Mouse (Mus musculus) limb, embryonic 15.5 days (tissue): ENCODE measurements at regions not wholly inside any gene's neighbourhood (a gene's known extent, or its start where the extent isn't known, plus 50 kb on each side); places are given as distances from the start of the nearest gene placed in this dataset.

ENCODE experiments used
- ATAC-seq: fragments of 200-750 bp; cut with Nextera tagmentation; 2 replicates; pipeline ENCODE4 v1.8.0; 2017; ENCODE audit warnings: low read depth, moderate TSS enrichment; ENCODE audit not compliant: insufficient number of reproducible peaks, low FRiP score, low TSS enrichment
- H3K27ac ChIP-seq: fragments of 300-500 bp; sonication (generic); 2 replicates; pipeline ENCODE4 v1.5.1; 2015; ENCODE audit warnings: moderate library complexity, mild to moderate bottlenecking, inconsistent platforms
- H3K27me3 ChIP-seq: fragments of 300-500 bp; sonication (generic); 2 replicates; pipeline ENCODE4 v1.6.1; 2015; ENCODE audit warnings: inconsistent platforms
- H3K36me3 ChIP-seq: fragments of 300-500 bp; sonication (generic); 2 replicates; pipeline ENCODE4 v1.6.1; 2015; ENCODE audit warnings: inconsistent platforms
- H3K4me1 ChIP-seq: fragments of 300-500 bp; sonication (generic); 2 replicates; pipeline ENCODE4 v1.6.1; 2015; ENCODE audit warnings: inconsistent platforms
- H3K4me2 ChIP-seq: fragments of 300-500 bp; sonication (generic); 2 replicates; pipeline ENCODE4 v1.6.1; 2015; ENCODE audit warnings: mild to moderate bottlenecking, inconsistent platforms
- H3K4me3 ChIP-seq: fragments of 300-500 bp; sonication (generic); 2 replicates; pipeline ENCODE4 v1.5.1; 2015; ENCODE audit warnings: mild to moderate bottlenecking, inconsistent platforms
- H3K9ac ChIP-seq: fragments of 300-500 bp; sonication (generic); 2 replicates; pipeline ENCODE4 v1.6.1; 2015; ENCODE audit warnings: inconsistent platforms
- H3K9me3 ChIP-seq: fragments of 300-500 bp; sonication (generic); 2 replicates; pipeline ENCODE4 v1.6.1; 2016; ENCODE audit warnings: inconsistent platforms
- WGBS: fragments of 180-500 bp; shearing (Covaris S2); methylation state at CpG from one replicate; pipeline ENCODE4 v1.1.7; 2015; 5-methylcytosine and 5-hydroxymethylcytosine counted together

DNA sequence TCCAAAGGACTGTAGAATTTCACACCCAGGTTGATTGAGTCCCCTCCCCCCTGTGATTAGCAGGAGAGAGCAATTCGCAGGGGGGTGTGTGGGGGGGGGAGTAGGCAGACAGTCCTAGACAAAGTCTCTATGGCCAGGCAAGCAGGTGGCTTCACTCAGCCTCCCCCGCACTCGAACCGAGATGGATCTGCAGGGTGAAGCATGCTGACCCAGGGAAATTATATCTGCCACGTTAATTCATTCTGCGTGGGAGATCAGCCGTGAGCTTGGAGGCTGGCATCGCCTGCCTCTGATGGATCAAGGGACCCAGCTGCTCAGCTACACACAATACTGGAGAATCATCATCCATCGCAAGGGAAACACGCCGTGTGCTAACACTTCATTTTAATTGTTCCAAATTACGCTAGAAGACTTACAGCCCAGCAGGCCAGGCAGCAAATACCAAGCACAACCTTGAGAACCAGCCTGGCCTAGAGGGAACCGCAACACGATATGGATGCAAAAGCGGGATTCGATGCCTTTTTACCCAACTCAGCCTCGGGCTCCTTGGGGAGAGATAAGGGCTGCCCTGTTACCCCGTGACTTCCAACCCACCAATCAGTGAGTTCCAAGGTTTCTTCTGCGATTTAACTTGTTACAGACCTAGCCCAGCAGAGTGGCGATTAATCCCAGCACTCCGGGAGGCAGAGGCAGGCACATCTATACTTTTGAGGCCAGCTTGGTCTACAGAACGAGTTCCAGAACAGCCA lies 137.7 kb upstream of the Top1 start:
- Histone ChIP-seq H3K9me3 (no peaks in the 10 kb centered on the region), H3K9ac (no peak overlapping the region), H3K27ac (no peak overlapping the region), H3K4me1 (peaks cover 3% of the 10 kb centered on the region; the same call in 1 of the 2 replicates), H3K36me3 (no peaks in the 10 kb centered on the region), H3K4me3 (no peak overlapping the region), H3K27me3 (no peaks in the 10 kb centered on the region), H3K4me2 (no peak overlapping the region)
- WGBS = 47% methylated on average over 22 of the region's 22 CpGs
- ATAC-seq = no peak

DNA sequence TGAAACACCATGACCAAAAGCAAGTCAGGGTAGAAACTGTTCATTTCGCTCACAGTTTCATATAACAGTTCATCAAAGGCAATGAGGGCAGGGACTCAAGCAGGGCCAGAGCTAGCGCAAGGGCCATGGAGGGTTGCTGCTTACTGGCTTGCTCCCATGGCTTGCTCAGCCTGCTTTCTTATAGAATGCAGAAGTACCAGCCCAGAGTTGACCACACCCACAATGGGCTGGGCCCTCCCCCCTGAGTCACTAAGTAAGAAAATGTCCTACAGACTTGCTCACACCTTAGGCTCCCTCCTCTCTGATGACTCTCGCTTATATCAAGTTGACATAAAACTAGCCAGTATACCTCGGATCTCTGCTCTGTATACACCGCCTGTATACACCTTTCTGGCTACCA lies 135.5 kb upstream of the Top1 start:
- Histone ChIP-seq H3K27me3 (no peaks in the 10 kb centered on the region), H3K36me3 (no peaks in the 10 kb centered on the region), H3K27ac (no peak overlapping the region), H3K9me3 (no peaks in the 10 kb centered on the region), H3K9ac (no peak overlapping the region), H3K4me2 (no peak overlapping the region), H3K4me3 (no peak overlapping the region), H3K4me1 (peaks cover 3% of the 10 kb centered on the region; the same call in 1 of the 2 replicates)
- ATAC-seq = no peak
- WGBS = 94% methylated on average over 5 of the region's 5 CpGs

DNA sequence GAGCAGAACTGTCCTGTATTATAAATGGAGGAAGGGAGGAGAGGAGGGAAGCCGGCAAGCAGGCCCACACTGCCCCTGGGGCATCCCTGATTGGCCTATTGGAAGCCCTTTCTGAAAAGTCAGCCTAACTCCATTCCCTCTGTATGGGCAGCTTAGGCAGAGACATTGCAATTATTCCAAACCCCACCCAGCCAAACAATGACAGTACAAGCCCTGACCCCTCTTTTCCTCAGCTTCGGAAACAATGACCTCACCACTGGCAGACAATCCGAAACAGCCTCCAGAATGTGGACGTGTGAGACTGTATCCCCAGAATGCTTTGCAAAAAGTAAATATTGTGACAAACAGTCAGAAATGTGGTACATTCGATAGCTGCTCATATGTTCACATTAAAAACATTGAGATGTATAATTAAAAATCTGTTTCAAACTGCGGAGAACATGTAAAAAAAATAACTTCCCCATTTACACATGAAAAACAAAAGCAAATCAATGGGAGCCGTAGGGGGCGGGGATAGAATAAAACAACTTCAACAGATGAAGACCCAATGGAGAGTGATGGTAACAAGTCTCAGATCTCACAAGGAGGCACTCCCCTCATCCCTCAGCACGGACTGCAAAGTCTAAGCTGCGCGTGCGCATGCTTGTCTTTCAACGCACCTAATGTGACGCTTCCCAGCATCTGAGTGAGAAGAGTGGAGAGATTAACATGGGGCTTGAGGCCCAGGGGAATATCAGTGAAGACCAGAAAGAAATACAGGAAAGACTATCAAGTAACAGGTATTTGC lies 134.9 kb upstream of the Top1 start:
- no peak overlapping the region for H3K4me2 ChIP-seq
- 61% methylated on average over 14 of the region's 14 CpGs for WGBS
- H3K27ac ChIP-seq = no peak overlapping the region
- H3K27me3 ChIP-seq = no peaks in the 10 kb centered on the region
- H3K9me3 ChIP-seq = no peaks in the 10 kb centered on the region
- H3K36me3 ChIP-seq = no peaks in the 10 kb centered on the region
- no peak for ATAC-seq
- no peak overlapping the region for H3K9ac ChIP-seq
- peaks cover 3% of the 10 kb centered on the region; the same call in 1 of the 2 replicates for H3K4me1 ChIP-seq
- no peak overlapping the region for H3K4me3 ChIP-seq

DNA sequence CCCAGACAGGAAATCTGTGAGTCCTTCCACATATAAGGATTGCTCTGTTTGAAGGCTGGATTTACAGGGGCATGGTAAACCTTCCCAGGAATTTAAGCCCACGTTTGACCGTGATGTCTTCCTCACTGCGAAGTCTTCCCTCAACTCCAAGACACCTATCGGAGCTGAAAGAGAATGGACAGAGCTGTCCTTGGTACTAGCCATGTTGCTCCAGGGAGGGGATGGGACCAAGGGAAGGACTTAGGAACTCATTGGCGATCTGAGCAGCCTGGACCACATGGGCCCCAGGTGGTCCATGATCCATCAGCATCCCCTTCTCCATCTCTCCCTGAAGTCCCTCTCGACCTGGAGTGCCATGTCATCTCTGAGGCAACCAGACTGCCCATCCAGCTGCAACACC lies 130.1 kb upstream of the Top1 start:
- Histone ChIP-seq H3K4me1 (peaks cover under 1% of the 10 kb centered on the region; the same call in 1 of the 2 replicates), H3K36me3 (no peaks in the 10 kb centered on the region), H3K4me3 (no peak overlapping the region), H3K27me3 (no peaks in the 10 kb centered on the region; the same call in 1 of the 2 replicates), H3K9me3 (no peaks in the 10 kb centered on the region), H3K9ac (no peak overlapping the region), H3K4me2 (no peak overlapping the region), H3K27ac (no peak overlapping the region)
- ATAC-seq = no peak
- 48% methylated on average over 6 of the region's 6 CpGs for whole genome bisulfite sequencing

DNA sequence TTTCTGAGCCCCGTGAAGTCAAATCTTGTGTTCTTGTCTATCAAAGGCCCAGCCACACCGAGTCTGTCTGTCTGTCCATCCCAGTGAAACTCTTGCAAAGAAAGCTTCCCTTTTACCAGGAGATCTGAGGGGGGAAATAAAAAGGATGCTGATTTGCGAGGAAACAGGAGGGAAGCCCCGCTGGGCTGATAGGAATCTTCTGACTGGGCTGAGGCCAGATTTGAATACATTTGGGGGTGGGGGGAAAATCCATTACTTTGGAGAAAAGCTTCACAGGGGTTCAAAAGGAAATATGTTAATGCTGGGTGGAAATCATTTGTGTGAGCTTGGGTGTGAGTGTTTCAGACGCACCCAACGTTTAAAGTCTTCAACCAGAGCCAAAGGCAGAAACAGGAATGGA lies 129.2 kb upstream of the Top1 start:
- Histone ChIP-seq H3K9me3 (no peaks in the 10 kb centered on the region), H3K4me1 (no peaks in the 10 kb centered on the region), H3K36me3 (no peaks in the 10 kb centered on the region), H3K4me2 (no peak overlapping the region), H3K9ac (no peak overlapping the region), H3K27me3 (no peaks in the 10 kb centered on the region; the same call in 1 of the 2 replicates), H3K27ac (no peak overlapping the region), H3K4me3 (no peak overlapping the region)
- no peak for ATAC-seq
- 19% methylated on average over 6 of the region's 6 CpGs for whole genome bisulfite sequencing

DNA sequence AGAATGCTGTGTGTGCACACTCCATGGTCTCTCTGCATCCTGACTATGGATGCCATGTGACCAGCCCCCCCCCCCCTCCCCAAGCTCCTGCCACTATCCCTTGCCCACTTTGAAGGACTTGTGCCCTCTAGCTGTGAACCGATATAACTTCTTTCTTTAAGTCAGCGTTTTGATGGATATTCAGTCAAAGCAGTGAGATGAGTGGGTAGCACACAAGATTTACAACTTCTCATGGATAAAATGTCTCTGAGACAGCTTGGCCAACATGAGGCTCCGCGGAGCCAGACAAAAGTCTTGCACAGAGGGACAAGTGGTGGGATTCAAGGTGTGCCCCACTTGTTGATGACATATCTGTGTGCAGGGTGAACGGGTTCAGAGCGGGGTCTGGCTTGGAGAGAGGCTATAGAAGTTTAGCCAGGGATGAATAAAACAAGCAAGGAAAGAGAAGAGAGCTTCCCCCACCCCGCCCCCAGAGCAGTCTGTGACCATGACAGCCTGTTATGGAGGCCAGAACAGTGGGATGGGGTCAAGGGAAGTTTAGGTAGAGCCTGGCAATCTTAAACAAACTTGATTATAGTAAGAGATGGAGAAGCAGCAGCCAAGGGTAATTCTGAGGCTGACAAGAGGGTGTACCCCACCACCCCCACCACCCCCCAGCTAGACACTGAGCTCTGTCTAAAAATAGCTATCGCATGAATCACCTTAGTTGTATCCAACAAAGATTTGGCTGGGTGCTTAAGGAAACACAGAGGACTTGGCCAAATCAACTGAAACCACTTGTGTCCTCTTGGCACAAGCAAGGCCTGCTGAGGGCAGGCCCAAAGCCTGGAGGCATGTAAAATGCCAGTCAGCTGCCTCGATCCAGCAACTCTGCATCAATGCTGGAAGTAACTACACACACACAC lies 120.1 kb upstream of the Top1 start:
- 76% methylated on average over 9 of the region's 9 CpGs for WGBS
- Histone ChIP-seq H3K9ac (no peak overlapping the region), H3K4me1 (peaks cover 16% of the 10 kb centered on the region; the same call in 1 of the 2 replicates), H3K9me3 (no peaks in the 10 kb centered on the region), H3K36me3 (no peaks in the 10 kb centered on the region), H3K4me3 (no peak overlapping the region), H3K27me3 (no peaks in the 10 kb centered on the region), H3K4me2 (no peak overlapping the region), H3K27ac (0 out of 2 replicates have a peak overlapping the region, but pooled peaks have one; percentile 17)
- peak; percentile 40; the same call in 1 of the 2 replicates for ATAC-seq

DNA sequence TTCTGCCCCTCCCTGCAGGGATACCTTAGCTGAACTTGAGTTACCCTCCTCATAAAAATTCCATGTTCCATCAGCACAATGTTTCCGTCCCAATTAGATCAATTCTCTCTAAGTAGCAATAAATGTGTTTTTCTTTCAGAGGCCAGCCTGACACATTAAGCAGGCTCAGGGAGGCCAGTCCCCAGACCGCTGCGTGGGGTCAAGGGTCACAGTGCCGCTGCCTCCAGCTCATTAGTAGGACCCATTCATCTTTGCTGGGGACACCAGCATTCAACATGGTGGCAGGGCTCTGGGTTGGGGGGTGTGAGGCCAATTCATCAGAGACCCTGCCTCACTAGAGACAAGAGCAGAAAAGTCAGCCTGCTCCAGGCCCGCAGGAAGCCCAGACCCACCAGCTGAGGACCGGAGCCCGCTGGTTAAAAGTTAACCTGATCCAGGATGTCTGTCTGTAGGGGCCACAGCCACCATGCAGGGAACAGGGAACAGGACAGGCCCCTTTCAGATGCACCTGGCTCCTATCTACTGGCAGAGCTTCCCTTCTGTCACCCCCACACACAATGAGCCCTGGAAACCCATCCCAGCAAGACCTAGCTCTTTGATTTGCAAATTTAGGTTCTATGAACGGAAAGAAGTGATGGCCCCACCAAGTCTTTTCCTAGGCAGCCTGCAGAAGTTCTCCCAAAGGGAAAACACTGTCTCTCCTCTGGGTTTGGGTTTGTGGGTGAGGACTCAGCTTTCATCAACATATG lies 119.1 kb upstream of the Top1 start:
- H3K27me3 ChIP-seq = no peaks in the 10 kb centered on the region
- H3K4me3 ChIP-seq = no peak overlapping the region
- peaks cover 16% of the 10 kb centered on the region; the same call in 1 of the 2 replicates for H3K4me1 ChIP-seq
- no peak for ATAC-seq
- no peak overlapping the region for H3K9ac ChIP-seq
- no peak overlapping the region for H3K4me2 ChIP-seq
- H3K27ac ChIP-seq = no peak overlapping the region; the same call in 1 of the 2 replicates
- 30% methylated on average over 8 of the region's 8 CpGs for WGBS
- H3K9me3 ChIP-seq = no peaks in the 10 kb centered on the region
- no peaks in the 10 kb centered on the region for H3K36me3 ChIP-seq

DNA sequence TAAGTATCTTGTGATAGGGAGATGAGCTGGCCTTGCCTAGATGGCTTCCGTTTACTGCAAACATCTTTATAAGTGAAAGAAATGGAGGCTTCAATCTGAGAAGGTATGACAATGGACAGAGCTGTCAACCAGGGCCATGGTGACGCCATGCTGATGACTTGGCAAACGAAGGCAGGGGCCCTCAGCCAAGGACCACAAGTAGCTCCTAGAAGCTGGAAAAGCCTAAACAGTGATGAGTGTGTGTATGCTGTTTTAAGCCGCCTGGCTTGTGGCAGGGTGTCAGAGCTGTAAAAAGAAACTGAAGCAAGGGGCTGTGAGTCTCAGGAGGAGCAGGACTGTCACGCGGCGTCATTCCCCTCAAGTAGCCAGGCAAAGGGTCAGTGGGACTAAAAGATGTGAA lies 116.4 kb upstream of the Top1 start:
- no peak overlapping the region for H3K27ac ChIP-seq
- H3K9ac ChIP-seq = no peak overlapping the region
- peaks cover 16% of the 10 kb centered on the region; the same call in 1 of the 2 replicates for H3K4me1 ChIP-seq
- 49% methylated on average over 7 of the region's 7 CpGs for WGBS
- no peaks in the 10 kb centered on the region for H3K27me3 ChIP-seq
- no peaks in the 10 kb centered on the region for H3K9me3 ChIP-seq
- H3K4me3 ChIP-seq = no peak overlapping the region
- ATAC-seq = no peak
- no peaks in the 10 kb centered on the region for H3K36me3 ChIP-seq
- H3K4me2 ChIP-seq = no peak overlapping the region

DNA sequence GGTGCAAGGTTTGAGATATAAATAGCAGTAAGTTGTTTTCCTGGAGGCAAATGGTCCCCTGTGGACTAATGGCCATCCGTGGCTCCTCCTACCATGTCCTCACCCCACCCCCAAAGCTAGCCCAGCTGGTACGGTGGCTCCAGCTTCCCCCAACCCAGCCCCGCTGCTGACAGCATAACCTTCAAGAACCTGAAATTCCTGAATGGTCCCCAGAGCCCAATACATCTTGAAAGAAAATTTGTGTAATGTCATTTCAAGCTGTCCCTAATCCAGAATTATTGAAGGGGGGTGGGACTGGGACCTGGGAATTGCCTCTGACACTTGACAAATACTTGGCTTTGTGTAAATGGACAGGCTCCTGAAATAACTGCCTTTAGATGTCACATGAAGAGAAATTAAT lies 115.3 kb upstream of the Top1 start:
- 27% methylated on average over 3 of the region's 3 CpGs for WGBS
- Histone ChIP-seq H3K4me3 (no peak overlapping the region), H3K36me3 (no peaks in the 10 kb centered on the region), H3K27ac (no peak overlapping the region), H3K9me3 (no peaks in the 10 kb centered on the region), H3K4me2 (no peak overlapping the region), H3K27me3 (no peaks in the 10 kb centered on the region), H3K9ac (no peak overlapping the region), H3K4me1 (peaks cover 16% of the 10 kb centered on the region; the same call in 1 of the 2 replicates)
- ATAC-seq = no peak

DNA sequence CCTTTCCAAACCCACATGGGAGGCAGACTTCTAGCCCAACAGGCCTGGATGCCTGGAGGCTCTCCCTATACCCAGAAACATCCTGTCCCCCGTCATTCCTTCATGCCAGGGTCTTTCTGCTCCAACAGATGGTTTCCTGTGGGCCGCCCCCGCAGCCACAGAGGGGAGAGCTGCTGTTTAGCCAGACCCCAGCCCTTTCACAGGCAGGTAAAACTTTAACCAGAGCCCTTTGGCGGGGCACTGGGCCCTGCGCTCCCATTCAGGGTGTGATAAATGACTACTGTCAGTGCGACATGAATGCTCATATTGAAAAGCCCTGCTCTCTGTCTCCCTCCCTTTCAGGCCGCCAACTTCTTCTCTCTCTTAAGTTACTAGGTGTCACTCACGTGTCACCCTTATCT lies 108.4 kb upstream of the Top1 start:
- Histone ChIP-seq H3K9ac (no peak overlapping the region), H3K4me3 (no peak overlapping the region), H3K4me1 (peaks cover 4% of the 10 kb centered on the region; the same call in 1 of the 2 replicates), H3K27ac (no peak overlapping the region), H3K27me3 (no peaks in the 10 kb centered on the region), H3K9me3 (no peaks in the 10 kb centered on the region), H3K36me3 (no peaks in the 10 kb centered on the region), H3K4me2 (no peak overlapping the region)
- ATAC-seq = no peak
- WGBS = 29% methylated on average over 8 of the region's 8 CpGs

DNA sequence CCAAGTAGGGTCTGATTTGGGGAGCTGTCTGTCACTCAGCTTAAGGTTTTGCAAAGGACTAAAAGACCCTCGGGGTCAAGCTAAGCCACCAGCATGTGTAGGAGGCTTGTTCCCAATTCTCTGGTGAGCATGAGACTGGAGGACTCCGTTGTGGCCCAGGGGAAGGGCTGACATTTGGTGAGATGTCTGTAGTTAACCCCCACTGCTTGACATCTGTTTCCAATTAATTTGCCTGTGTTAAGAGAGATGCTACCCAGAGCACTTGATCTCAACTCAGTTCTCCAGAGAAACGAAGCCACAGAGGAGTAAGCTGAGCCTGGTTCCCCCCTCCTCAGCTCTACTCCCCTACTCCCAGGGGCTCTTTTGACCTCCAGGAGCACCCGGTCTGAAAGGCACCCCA lies 100.2 kb upstream of the Top1 start:
- Histone ChIP-seq H3K27ac (no peak overlapping the region), H3K9me3 (no peaks in the 10 kb centered on the region), H3K4me3 (no peak overlapping the region), H3K27me3 (no peaks in the 10 kb centered on the region), H3K36me3 (no peaks in the 10 kb centered on the region), H3K4me2 (no peak overlapping the region), H3K4me1 (no peaks in the 10 kb centered on the region), H3K9ac (no peak overlapping the region)
- WGBS = 10% methylated on average over 4 of the region's 4 CpGs
- no peak for ATAC-seq
